Mouse (Mus musculus): Measurements from ENCODE around the gene Agbl2.

DNA sequence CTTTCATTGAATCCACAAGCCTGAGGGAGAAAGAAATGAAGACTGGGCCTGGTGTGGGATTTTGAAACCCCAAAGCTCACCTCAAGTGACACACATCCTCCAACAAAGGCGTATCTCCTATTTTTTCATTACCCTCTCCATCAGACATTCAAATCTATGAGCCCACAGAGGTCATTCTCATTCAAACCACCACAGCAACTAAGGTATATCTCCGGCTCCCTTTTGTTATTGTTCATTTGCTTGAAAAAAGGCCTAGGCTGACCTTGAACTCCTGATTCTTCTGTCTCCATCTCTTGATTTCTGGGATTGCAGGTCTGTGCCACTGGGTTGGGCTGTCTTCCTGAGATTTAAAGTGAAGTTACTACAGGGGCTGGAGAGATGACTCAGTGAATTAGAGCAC, 40.5 kb downstream of the Agbl2 start:
- no peak for TF ChIP-seq CTCF (IDR thresholded peaks at IDR 0.05; ENCODE audit: control insufficient read depth, insufficient read depth, insufficient read length)
- TF ChIP-seq MAX (IDR thresholded peaks at IDR 0.05): no peak
